Mouse (Mus musculus): ENCODE measurements around the gene Xntrpc.

- no peak for TF ChIP-seq CTCF (IDR thresholded peaks at IDR 0.05; ENCODE audit: low read depth)
- TF ChIP-seq EP300 (IDR thresholded peaks at IDR 0.05; ENCODE audit: low read depth) = no peak
Observed at GRCm38 (mm10) chr7:102037318-102037717, 28.2 kb upstream of the Xntrpc start.

Measured in liver, postnatal 0 days (tissue).